Mouse (Mus musculus) heart, postnatal 25 days (tissue): Measurements from ENCODE around the gene Cdsn. TPM values are rescaled to one million over a fixed set of nuclear protein-coding genes. Genes with fewer than 3 reads are reported as not detected.

Experiments used
- DNase-seq: peaks from one replicate; pipeline ENCODE4 v3.0.0; 2022; ENCODE audit warnings: low spot score
- intact Hi-C: fragments of 180-260 bp; cut with DNase I; formaldehyde crosslinking; loops from one replicate; pipeline ENCODE4 v1.15.1; 2025
- total RNA-seq, 2 experiments: library from RNA; stranded (reverse); gene quantifications; 2 replicates each; pipeline ENCODE4 v1.2.3; 2021

The Cdsn gene
- total RNA-seq, 2 experiments from 2014 or later = 0.26 to 0.28 TPM

- intact Hi-C loops = no loop called here
These were observed 19.6 kb upstream of the Cdsn start for GRCm38 (mm10) chr17:35532360-35532759.

GRCm38 (mm10) chr17:35532901-35533300, 19.0 kb upstream of the Cdsn start, which contains the start of gene Psors1c2:
Gene Psors1c2, plus strand, starts transcription at chr17:35533201.
- no peak for DNase-seq
- intact Hi-C loops = no loop called here

More at GRCm38 (mm10) chr17:35532360-35532759, 19.6 kb upstream of the Cdsn start:
- DNase-seq = no peak

GRCm38 (mm10) chr17:35534343-35534742, 17.6 kb upstream of the Cdsn start:
- DNase-seq = no peak
- intact Hi-C loops = loop anchor here (1.0 kb wide), 1 partner anchor 50 kb away; no protein-coding TSS in a partner anchor

GRCm38 (mm10) chr17:35537421-35537820, 14.5 kb upstream of the Cdsn start:
- intact Hi-C loops = no loop called here
- DNase-seq = no peak

- intact Hi-C loops = no loop called here
- no peak for DNase-seq
These were observed 13.5 kb upstream of the Cdsn start for GRCm38 (mm10) chr17:35538476-35538875.

- intact Hi-C loops = no loop called here
- DNase-seq = no peak
These were observed 12.4 kb upstream of the Cdsn start for GRCm38 (mm10) chr17:35539540-35539939.

GRCm38 (mm10) chr17:35542761-35543411, 9.0 kb upstream of the Cdsn start:
- intact Hi-C loops = loop anchor here (5.0 kb wide), 1 partner anchor 34 kb away; no protein-coding TSS in a partner anchor
- DNase-seq = no peak

GRCm38 (mm10) chr17:35543412-35543861, 8.5 kb upstream of the Cdsn start:
- no peak for DNase-seq
- intact Hi-C loops = loop anchor here (5.0 kb wide), 1 partner anchor 34 kb away; no protein-coding TSS in a partner anchor

- intact Hi-C loops = loop anchor here (5.0 kb wide), 1 partner anchor 33 kb away; no protein-coding TSS in a partner anchor
- no peak for DNase-seq
These were observed 7.9 kb upstream of the Cdsn start for GRCm38 (mm10) chr17:35544001-35544400.

GRCm38 (mm10) chr17:35544680-35545079, 7.2 kb upstream of the Cdsn start:
- intact Hi-C loops = loop anchor here (5.0 kb wide), 1 partner anchor 33 kb away; no protein-coding TSS in a partner anchor
- DNase-seq = no peak

GRCm38 (mm10) chr17:35547465-35547864, 4.5 kb upstream of the Cdsn start:
- intact Hi-C loops = no loop called here
- DNase-seq = no peak

GRCm38 (mm10) chr17:35548636-35549035, 3.3 kb upstream of the Cdsn start:
- no peak for DNase-seq
- intact Hi-C loops = no loop called here

- DNase-seq = peak; percentile 79
- intact Hi-C loops = no loop called here
These were observed 2.3 kb upstream of the Cdsn start for GRCm38 (mm10) chr17:35549437-35550142.

GRCm38 (mm10) chr17:35550143-35550494, 1.8 kb upstream of the Cdsn start:
- intact Hi-C loops = no loop called here
- DNase-seq = no peak

- DNase-seq = no peak
- intact Hi-C loops = no loop called here
These were observed 1.1 kb upstream of the Cdsn start for GRCm38 (mm10) chr17:35550871-35551270.

GRCm38 (mm10) chr17:35554321-35554720, 2.4 kb downstream of the Cdsn start:
- DNase-seq = no peak
- intact Hi-C loops = no loop called here

- intact Hi-C loops = no loop called here
- DNase-seq = no peak
These were observed 3.0 kb downstream of the Cdsn start for GRCm38 (mm10) chr17:35554761-35555397.

- no peak for DNase-seq
- intact Hi-C loops = no loop called here
These were observed 4.3 kb downstream of the Cdsn start for GRCm38 (mm10) chr17:35556186-35556765.

- intact Hi-C loops = no loop called here
- DNase-seq = no peak
These were observed 4.9 kb downstream of the Cdsn start for GRCm38 (mm10) chr17:35556812-35557211.

GRCm38 (mm10) chr17:35557351-35557750, 5.4 kb downstream of the Cdsn start:
- no peak for DNase-seq
- intact Hi-C loops = no loop called here
